Mouse (Mus musculus) adrenal gland, adult (tissue): ENCODE results near the gene Snx30.

Experiments
- DNase-seq, 2 experiments: peaks; one replicate each; pipeline ENCODE4 v3.0.0; 2022 to 2023; ENCODE audit warnings: low spot score in 1 of 2; ENCODE audit not compliant: inconsistent age in 2 of 2

The Snx30 gene

DNA sequence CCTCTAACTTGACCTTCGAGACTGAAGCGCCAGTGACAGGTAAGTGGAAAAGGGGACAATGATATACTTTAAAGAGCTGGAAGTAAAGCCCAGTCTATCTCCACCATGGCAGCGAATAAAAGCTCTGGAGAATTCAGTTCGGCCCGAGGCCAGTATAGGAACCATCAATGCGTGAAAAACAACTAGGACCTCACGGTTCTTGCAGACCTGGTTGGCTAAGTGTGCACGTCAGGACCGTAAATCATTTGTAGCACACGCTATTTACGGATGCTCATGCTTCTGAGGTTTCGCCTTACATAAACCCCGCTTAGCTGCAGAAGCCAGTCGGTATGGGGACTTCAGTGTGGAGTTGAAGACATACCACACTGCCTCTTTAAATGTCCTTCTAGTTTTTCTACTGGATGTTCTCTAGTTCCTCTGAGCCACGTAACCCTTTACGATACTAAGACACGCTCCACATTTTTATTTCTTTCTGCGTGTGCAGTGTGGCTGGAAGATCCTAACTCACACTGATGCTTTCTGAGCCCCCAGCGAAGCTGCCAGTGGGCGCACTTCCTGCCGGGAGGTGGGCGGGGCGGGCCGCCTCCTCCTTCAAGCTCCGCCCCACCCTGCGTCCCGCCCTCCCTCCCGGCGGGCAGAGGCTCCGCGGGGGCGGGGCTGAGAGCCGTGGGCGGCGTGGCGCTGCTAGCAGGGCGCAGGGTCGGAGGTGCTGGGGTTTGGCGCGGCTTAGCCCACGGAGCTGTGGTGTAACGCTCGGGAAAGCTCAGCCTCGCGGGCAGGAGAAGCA is at the start of gene Snx30:
Gene Snx30, plus strand, starts transcription at position 660 of the 787 bp plus-strand sequence.
- DNase-seq: peak; percentile 92 to 97

DNA sequence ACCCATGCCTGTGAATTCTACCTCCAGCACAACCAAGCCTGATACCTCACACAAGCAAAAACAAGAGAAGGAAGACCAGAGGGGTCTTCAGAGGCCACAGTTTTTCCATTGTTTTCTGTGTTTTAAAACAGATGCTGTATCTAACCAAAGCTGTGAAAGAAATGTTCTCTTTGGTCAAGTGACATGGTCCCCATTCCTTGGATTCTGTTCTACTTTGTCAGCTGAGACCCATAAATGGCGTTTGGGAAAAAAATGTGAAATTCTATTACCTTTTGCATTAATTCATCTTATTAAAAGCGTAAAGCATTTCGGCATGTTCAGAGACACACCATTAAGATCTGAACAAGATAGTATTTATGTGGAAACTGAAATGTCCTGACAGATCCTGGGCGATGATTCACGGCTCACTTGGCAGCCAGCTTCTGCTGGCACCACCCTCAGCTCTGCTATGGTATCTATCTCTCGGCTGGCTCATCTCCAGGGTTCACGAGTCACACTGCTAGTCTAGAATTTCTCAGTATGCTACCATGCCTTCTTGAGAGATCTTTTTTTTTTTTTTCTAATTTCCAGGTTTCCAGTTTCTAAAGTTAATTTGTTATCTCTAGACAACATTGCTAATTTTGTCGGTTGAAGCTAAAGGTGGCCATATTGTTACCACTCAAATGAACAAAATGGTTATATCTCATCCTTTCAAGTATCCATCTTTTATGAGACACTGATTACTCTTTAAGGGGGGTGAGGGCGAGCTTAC is 49.1 kb upstream of the Snx30 start:
- peak; percentile 82 to 92 for DNase-seq

DNA sequence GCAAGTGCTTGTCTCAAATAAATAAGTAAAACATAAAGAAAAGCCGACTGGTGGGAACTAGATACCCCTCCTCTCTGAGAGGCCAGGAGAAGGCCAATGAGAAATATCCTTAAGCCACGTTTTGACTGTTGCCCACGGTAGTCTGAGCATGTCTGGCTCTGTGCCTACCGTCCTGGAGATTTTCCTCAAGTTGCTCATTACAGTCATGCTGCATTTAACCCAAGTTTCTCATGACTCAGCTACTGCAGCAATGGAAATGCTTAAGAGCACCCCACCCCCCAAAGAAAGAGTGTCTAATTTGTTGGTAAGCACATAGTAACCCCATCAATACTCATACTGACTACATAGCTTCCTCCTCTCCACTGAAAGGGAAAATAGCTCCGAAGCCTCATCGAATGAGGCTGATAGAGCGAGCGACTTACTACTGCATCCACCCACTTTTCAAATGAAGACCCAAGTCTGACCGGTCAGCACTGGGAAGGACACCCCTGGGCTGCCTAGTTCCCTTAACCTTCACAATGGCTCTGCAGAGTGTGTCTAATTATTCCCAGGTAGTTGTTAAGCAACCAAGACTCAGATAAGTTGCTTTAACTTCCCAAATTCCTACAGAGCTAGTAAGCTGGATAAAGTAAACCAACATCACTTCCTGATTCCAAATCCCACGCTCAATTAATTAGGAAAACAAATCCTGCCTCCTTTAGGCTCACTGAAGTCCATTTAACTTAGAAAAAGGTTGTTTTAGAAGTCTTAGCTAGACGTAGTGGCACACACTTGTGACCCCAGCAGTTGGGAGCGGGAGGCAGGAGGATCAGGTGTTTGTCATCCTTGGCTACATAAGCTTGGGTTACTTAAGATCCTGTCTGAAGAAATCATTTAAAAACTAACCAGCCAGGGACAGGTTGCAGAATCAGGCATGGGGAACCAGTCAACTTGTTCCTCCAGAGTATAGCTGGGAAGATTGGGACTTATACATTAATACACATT is 47.9 kb upstream of the Snx30 start:
- DNase-seq: peak in 1 of 2 experiments; percentile 17

DNA sequence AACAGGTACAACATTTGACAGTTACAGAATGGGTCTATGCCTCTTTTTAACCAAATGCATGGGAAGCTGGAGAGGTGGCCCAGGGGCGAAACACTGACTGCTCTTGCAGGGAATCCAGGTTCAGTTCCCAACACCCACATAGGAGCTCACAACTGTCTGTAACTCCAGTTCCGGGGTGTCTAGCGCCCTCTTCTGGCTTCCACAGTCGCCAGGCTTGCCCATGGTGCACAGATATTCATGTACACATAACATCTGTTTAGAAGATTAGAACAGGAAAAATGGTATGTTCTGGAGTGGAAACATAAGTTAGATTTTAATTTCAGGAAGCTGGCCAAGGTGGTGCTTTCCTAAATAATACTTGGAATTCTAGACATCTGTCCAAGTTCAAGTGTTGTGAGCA is 45.6 kb upstream of the Snx30 start:
- peak in 1 of 2 experiments; percentile 24 for DNase-seq

DNA sequence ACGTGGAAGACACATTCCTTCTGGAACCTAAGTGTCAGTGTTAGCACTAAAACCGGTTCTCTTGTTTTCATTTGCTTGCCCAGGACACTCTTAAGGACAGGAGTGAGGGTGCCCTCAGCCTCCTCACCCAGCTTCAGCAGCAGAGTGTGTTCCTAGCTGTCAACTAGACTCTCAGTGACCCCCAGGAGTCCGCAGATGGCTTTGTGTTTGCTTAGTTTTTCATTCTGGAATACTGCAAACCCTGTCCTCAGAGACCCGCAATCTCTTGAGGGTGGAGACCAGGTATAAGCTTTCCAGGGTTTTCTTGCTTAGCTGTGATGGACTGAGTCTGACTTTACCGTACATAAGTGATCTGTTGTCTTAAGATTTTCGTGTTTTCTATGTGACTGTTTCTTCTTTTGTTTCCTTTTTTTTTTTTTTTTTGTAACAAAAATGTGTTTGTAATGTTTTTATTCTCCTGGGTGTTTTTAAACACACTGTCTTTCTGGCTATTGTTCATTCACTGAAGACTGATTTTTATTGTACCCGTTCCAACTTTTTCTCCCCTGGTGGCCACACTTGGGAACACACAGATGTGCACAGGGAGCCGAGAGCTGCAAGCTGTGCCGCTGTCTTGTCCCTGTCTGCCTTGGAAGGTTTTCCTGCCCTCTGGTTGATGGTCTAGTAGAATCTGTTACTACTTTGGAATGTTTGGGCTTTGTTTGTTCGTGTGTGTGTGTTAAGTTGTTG is 44.8 kb upstream of the Snx30 start:
- DNase-seq: peak; percentile 60 to 83

DNA sequence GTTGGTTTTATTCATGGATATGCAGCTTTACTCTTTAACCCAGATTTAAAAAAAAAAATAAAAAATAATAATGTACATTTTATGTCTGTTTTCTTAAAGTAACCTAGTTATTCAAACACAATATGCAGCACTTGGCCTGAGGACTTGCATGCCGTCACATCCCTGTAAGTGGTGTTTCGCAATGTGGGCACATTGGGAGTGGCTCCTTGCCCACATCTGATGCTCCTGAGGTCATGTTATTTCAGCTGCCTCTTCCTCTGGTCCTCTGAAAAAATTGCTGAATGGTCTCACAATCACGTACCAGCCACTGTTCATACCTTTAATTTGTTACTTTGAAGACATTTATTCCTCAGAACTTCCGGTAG is 44.3 kb upstream of the Snx30 start:
- peak in 1 of 2 experiments; percentile 65 for DNase-seq

DNA sequence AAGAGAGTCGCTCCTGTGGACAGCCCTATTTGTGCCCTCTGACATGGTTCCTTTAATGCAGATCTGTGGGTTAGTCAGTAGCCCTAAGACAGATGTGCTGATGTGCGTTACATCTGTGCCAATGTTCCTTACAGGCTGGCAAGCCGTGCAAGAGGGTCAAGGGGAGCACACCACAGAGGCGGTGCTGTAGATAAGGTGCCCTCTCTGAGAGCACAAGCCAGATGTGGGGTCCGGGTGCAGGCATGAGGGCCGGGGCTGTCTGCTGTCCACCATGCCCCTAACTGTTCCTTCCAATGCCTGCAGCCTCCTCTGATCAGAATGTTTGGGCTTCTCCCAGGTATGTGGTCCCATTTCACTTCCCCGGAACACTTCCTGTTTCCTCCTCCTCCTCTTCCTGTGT is 40.7 kb upstream of the Snx30 start:
- DNase-seq: peak in 1 of 2 experiments; percentile 31

DNA sequence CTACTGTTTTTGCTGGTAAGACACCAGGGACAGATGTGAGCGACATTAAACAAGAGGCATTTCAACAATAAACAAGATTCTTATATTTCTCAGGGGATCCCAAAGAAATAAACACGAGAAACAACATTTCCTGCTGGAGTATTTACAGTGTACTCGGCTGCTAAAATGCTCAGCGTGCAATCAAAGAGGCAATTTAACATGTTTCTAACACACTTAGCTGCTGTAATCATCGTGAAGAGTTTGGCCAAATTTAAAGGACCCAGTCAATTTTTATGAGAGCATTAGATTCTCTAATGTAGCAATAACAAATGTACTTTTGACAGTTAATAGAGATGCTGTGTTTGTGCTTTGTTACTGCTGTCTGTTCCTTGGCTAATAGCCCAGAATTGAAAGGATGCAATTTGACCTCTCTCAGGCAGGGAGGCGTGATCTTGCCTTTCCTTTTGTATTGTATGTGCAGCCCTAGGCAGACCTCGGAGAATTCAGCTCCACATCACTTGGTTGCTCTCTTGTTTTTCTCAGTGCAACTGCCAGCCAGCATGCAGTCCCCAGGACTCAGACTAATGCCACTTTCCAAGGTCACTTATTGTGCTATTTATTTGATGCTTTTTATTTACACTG is 40.1 kb upstream of the Snx30 start:
- DNase-seq: peak in 1 of 2 experiments; percentile 68

DNA sequence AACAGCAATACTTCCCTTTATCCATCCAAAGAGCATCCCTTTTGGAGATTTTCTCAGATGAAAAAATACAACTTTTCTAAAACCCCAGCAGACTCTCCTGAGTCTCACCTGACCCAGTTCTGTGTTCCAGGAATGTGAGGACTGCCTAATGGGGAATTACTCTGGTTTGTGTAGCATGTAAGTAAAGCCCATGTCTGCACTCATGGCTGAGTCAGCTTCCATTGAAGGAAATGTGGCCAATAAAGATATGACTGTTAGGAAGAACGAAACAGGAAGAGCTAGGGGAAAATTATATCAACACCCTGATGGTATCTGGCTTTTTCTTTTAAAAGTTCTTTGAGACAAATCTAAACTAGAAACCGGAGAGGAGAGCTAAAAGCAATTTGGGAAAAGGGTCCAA is 37.9 kb upstream of the Snx30 start:
- peak in 1 of 2 experiments; percentile 16 for DNase-seq

DNA sequence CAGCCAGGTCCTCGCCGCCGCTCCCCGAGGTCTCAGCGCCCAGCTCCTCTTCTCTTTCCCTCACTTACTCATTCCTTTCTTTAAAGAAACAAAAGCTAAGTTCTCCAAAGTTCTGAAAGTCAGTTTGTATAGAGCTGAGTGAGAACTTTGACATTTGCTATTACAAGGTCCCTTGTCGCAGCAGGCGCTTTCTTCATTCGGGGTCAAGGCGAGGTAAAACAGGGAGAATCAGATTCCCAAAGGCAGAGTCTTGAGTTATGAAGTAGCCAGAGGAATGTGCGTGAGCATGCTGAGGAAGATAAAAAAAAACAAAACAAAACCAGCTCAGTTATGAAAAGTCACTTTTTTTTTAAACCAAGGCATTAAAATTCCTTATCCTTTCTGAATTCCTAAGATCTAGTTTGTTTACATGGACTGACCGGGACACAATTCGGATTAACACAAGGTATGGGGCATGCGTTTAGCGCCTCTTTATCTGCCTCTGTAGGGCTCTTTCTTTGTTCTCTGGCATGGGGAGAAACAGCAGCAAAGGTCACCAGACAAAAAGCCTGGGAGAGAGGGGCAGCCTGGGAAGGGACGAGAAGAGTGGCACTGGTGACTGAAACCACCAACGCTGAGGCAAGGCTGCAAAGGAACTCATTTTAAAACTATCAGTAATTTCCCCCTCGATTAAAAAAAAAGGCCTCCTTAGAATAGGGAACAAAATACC is 33.3 kb upstream of the Snx30 start:
- peak; percentile 59 to 83 for DNase-seq

DNA sequence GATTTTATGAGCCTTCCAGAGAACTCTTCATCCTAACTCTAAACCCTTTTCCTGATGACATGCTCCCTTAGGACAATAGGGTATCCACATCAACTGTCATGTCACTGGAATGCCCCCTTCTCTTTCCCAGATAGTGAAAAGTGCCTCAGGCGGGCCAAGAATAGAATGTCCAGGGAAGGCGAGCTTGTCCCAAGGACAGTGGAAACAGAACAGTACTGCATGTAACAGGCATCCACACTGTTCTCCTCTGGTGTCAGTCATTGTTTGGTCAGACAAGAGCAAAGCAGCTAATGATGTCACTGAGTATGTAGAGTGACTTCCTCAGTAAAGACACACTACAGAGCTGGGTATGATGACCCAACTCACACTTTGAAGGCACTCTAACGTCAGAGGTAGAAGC is 27.8 kb upstream of the Snx30 start:
- DNase-seq: peak; percentile 60 to 65

DNA sequence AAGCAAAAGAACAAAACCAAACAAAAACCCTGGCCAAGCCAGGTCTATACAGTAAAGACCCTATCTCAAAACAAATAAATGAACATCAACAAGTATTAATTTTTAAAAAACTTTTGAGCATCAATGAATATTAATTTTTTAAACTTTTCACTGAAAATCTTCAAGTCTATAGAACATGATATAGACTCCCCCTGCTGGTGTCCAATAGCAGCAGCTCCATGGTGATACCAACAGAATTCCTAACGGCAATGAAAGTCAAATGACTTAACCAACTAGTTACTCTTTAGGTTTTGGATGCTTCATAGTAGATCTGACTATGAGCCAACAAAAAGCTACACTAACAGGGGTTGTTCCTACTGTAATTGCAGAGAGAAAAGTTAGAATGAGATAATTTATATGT is 25.1 kb upstream of the Snx30 start:
- no peak for DNase-seq

DNA sequence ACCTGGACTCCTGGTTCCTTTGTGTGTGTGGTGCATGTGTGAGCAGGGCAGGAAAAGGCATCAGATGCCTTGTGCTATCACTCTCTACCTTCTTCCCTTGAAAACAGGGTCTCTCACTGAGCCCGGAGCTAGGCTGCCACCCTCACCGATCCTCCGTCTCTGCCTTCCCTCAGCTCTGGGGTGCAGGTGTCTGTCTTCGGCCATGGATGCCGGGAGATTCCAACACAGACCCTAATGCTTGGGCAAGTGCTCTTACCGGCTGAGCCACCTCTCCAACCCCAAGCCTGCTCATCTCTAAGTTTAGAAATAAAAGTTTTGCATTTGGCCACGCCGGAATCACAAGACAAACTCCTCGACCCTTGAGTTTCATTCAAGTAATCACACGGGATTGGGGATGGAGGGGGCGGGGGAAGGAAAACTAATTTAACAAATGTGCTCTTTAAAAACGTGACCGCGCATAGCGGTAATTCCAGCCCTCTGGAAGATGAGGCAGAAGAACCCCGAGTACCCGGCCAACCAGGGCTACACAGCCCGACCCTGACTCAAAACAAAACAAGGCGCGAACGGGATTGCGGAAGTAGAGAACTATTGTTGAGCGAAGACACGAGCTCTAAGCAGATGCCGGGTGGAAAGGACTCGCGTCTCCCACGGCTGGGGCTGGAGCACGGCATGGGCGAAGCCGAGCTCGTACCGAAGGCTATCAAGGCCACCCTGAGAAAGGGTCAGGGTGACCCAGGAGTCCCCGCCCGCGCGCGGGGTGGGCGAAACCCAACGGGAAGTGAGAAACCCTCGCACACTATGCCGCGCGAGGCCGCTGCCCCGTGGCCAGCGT is 22.6 kb upstream of the Snx30 start:
- DNase-seq: no peak

DNA sequence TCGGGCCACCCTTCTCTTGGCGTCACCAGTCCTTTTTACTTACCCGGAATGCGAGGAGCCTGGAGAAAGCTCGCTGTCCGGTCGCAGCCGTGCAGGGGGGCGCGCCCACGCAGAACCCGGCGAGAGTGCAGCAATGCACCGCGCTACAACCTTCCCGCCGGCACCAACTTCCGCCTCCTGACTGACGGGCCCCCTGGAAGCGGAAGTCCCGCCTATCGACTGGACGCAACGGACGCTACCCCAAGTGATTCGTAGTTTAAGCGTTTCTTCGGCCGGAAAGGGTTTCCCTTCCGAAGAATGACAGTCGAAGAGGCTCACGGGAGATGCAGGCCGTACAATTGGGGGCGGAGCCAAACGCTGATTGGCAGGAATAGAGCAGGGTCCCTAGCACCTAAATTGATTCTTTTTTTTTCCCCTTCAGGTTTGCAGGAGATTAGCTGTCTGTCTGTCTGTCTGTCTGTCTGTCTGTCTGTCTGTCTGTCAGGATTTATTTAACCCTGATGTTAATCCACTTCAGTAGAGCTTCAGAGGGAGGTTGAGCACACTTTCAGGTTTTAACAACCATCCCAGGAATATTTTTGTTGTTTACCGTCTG is 21.9 kb upstream of the Snx30 start:
- DNase-seq: peak; percentile 97 to 98

DNA sequence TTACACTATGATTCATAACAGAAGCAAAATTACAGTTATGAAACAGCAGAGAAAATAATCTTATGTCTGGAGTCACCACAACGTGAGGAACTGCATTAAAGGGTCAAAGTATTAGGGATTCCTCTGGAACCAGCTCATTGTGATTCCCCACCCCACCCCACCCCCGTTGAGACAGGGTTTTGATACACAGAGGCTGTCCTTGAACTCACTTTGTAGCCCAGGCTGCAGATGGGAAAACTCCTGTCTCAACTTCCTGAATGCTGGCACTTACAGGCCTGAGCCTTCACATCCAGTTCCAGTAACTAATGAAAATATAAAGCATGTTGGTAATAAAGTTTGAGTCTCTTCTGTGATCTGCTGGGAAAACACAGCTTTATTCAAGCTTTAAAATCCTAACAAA is 20.2 kb upstream of the Snx30 start:
- no peak for DNase-seq

DNA sequence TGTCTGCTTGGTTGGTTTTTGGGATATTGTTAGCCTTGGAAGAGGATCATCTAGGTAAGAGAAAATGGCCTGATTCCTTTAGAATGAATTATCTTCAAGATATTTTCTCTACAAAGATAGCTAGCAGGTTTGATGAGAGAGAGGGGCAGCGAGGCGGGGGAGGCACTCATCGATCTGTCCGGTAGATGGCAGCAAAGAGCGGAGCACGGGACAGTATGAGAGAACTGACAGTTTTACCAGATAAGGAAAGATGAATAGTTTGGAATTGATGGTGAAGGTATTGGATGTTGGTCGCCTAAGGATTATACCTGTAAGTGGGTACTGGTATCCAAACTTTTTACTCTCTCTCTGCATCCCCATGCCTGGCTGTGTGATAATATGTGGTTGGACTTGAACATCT is 19.0 kb upstream of the Snx30 start:
- DNase-seq: peak; percentile 62 to 90

DNA sequence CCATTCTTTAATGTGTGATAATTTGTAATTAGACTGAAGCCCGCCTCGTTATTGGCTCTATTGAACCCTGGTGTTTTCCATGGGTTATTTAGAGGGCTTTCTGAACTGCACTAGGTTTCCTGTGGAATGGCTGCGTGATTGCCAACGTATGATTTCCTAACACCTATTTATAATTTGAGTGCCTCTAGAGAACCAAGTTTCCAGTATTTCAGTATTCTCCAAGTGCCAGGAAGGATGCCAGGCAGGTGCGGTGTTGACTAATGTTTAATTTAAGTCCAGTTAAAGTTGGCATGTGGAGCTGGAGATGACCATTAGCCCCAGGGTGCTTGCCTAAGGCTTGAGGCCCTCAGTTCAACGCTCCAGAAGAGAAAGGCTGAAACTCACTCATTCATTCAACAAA is 18.5 kb upstream of the Snx30 start:
- no peak for DNase-seq

DNA sequence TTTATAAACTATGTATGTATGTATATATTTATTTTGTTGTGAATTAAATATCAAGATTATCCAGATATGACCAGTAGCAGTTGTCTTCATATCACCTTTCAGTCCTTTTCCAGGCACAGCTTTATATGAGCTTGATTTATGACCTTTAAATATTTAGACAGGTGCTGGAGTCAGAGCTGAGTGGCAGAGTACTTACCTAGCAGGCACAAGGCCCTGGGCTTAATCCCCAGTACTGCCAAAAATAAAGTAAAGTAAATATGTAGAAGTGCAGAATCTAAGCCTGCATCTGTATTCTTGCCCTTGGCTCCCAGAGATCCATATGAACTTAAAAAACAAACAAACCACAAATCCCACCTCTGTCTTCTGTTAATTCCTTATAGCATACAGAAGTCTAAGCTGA is 16.6 kb upstream of the Snx30 start:
- no peak for DNase-seq
